Mouse (Mus musculus) MEL-GATA-1-ER (cell line): Measurements from ENCODE around the gene Cdh18.
A peak's percentile ranks its signal among the peaks of the same experiment; 100 is the strongest.

ENCODE experiments used
- DNase-seq: peaks from one replicate; pipeline ENCODE4 v3.0.0-alpha.2; 2012; ENCODE audit warnings: low read depth; ENCODE audit errors: extremely low read depth

The Cdh18 gene

GRCm38 (mm10) chr15:23452098-23452625 lies 903.3 kb downstream of the Cdh18 start:
- no peak for DNase-seq

GRCm38 (mm10) chr15:23453331-23453730 lies 904.5 kb downstream of the Cdh18 start:
- DNase-seq = no peak

- no peak for DNase-seq
These were observed 906.5 kb downstream of the Cdh18 start for GRCm38 (mm10) chr15:23455344-23455743.

GRCm38 (mm10) chr15:23457401-23457800 lies 908.6 kb downstream of the Cdh18 start:
- no peak for DNase-seq

- DNase-seq = no peak
These were observed 922.0 kb downstream of the Cdh18 start for GRCm38 (mm10) chr15:23470527-23471475.

GRCm38 (mm10) chr15:23486306-23486705 lies 937.5 kb downstream of the Cdh18 start:
- DNase-seq = peak; percentile 38

- no peak for DNase-seq
These were observed 957.7 kb downstream of the Cdh18 start for GRCm38 (mm10) chr15:23506480-23506879.

GRCm38 (mm10) chr15:23509694-23510093 lies 960.9 kb downstream of the Cdh18 start:
- DNase-seq = no peak

GRCm38 (mm10) chr15:23515786-23516185 lies 967.0 kb downstream of the Cdh18 start:
- no peak for DNase-seq

GRCm38 (mm10) chr15:23518079-23518478 lies 969.3 kb downstream of the Cdh18 start:
- DNase-seq = no peak
